Mouse (Mus musculus) hematopoietic stem cell, adult 5-6 weeks (primary cell): Measurements from ENCODE around the gene Tardbp. TPM values are rescaled to one million over a fixed set of nuclear protein-coding genes. Genes with fewer than 3 reads are reported as not detected.
A peak's percentile ranks its signal among the peaks of the same experiment; 100 is the strongest.

Experiments
- ATAC-seq, 2 experiments: fragments of 125-278 bp in 1 of 2; replicated peaks in 1 of 2; 2 replicates each; pipeline ENCODE4 v1.8.0; 2016 to 2017; ENCODE audit warnings: inconsistent platforms in 2 of 2, mild to moderate bottlenecking in 2 of 2, moderate number of reproducible peaks in 2 of 2, low read depth in 1 of 2, moderate TSS enrichment in 1 of 2; ENCODE audit not compliant: low FRiP score in 2 of 2, poor library complexity in 2 of 2, severe bottlenecking in 2 of 2, insufficient read depth in 1 of 2, low TSS enrichment in 1 of 2
- total RNA-seq: library from RNA; stranded (forward); fragments of 172-1452, 232-1000 nt; gene quantifications from 2 replicates; pipeline ENCODE4 v1.2.3, GENCODE M21; 2017

Tardbp gene
- 356 and 659 TPM in 2 replicates for total RNA-seq

DNA sequence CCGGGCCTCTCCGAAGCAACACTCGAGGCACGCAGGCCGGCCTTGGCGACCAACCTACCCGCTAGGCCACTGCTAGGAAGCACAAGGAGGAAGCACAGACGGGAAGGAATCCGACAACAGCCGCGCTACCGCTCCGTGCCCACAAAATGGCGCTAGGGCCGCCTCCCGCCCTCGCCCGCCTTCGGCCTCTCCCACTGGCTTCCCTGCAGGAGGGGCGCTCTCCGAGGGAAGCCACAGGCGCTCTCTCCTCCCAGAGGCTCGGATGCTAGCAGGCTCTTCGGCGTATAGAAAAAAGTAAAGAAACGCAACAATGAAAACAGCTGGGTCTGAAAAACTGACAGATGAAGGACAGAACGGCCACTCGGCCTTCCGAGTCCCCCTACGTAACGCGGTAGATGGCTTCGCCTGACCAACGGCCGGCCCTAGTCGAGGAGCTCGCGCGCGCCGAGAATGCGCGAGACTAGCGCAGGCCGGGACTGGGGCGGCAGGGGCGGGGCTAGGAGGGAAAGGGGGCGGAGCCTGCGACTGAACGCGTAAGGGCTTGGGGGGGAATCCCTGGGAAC, at the start of gene Tardbp:
Tardbp (minus strand) TSS at position 397 of the 563 bp plus-strand sequence.
- peak; percentile 94 to 96 for ATAC-seq

DNA sequence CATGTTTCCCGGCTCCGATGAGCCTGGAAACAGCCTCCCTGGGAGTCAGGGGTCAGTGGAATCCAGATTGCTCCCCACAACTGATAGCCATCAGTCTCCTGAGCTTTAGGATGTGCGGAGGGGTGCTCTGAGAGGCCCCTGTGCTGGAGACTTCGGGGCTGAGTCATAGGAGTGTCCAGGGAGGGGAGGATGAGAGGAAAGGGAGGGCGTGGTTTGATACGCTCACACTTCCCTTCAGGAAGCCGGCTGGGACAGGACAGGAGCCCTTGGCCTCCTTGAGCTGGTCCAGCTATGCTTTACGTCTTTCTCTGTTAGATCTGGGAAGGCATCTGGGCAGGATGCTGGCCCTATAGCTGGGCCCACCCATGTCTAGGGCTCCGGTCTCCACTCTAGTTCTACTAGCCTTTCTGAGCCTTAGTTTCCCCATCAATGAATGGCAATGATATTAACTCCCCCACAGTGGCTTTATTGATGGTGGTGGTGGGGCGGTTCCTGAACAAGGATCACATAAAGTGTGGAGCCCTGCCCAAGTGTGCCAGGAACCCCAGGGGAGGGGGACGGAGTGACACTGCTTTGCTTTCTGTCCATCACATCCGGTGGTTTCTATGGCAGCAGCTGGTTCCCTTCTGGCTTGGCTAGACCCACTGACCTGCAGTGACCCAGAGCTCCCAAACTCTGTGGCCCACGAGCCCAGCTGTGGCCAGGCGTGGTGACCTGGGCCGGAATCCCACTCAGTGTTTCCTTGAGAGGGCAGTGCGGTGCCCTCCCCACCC, 49.6 kb upstream of the Tardbp start:
- peak; percentile 48 to 51 for ATAC-seq

DNA sequence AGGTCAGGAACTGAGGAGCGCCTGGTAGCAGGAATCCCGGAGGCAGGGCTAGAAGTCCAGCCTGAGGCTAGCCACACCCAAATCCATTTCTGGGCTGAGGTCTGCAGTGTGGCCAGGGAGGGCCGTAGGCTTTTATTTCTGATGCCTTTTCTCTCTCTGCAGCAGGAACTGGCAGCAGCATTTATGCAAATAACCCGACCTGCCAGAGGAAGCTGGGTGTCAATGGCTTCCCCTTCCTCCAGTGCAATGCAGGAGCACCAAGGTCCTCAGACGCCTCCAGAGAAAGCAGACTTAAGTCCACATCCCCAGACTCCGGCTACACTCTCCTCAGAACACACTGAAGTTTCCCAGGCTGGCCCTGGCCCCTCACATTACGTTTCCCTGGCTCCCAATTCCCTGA, 48.2 kb upstream of the Tardbp start:
- peak in 1 of 2 experiments; percentile 32; a peak in 1 of 4 replicates for ATAC-seq

DNA sequence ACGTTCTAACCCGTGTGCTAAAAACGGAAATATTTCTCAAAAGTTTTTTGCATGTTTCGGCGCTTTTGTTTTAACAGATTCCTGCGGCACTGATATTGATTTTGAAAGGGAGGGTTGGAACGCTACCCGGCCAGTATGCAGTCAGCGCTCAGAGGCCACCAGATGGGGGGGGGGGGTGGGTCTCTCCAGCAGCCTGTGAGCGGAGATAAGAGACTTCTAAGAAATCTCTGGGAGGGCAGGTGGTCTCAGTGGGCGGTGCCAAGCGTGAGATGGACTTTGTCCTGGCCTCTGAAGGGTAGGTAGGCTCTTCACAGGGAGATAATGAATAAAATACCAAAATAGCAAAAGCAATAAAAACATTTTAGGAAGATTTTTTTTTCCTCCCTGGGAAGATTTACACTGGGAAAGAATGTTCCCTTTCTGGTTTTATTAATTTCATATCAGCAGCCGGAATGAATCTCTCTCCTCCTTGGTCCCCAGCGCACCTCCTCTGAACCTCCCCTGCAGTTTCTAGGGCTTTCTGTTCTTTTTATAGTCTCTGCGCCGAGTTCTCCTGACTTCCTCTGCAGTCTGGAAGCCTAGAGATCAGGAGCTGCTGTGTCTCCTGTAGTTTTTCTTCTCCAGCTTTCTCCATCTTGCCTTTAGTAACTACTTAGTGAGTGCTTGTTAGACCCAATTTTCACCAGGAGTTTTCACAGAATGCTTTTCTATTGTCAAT, 44.6 kb upstream of the Tardbp start:
- no peak for ATAC-seq

DNA sequence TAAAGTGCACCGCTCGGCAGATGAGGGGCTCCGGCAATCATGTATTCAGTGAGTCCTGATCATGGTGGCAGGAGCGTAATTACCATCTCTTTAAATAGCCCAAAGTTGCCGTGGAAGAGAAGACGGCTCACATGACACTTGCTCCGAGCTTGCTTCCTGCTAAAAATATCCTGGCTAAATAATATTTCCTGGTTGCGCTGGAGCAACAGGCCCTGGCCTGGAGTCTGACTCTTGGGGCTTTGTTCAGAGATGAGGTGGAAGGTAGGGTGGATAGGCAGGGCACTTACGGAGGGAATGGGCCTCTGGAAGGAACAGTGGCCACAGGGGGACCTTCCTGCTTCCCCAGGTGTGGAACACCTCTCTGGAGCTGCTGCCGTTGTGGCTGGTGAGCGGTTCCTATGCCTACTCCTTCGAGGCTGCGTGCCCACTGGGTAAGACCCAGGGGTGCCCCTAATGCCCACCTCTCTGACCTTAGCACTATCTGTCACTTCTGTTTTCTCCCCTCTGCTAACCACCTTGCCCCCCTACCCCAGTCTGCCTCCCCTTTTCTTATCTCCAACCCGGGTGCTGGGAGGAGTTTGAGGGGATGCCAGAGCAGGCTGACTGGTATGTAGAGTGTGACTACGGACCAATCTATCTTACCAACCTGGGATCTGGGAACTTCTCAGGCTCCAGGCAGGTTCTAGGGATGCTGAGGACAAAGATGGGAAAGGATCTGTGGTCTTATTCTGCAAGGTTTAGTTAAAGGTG, 40.4 kb upstream of the Tardbp start:
- ATAC-seq, result no peak

DNA sequence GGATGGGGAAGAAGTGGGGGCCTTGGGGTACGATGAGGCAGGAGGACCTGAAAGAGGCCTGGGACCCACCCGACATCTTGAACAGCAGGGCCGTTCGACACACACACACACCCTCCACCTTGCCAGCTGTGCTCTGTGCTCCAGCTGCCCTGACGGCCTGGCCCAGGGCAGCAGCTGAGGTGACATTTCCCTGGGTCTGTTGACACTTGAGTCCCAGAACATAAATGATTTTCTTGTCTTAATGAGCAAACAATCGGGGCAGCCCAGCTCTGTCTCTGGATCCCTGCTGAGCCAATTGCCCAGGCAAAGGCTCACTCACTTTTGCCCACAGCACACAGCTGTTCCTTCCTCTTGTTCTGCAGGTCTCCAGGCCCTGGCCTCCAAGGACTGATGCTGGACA, 37.2 kb upstream of the Tardbp start:
- ATAC-seq, result no peak

DNA sequence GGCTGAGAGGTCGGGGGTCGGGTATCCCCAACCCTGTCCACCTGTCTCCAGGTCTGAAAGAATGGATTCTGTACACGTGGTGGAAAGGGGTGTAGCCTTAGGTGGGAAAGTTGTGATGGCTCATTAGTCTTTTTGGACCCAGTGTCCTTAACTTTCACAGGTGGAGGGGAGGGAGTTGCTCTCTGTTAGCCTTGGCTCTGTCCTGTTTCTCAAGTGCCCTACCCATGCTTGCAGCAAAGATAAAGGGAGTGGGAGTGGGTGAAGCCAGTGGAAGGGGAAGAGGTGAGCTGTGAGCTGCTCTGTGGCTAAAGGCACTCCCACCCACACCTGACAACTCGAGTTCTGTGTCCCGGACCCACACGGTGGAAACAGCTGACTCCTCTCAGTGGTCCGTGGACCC, 36.5 kb upstream of the Tardbp start:
- ATAC-seq, result no peak

DNA sequence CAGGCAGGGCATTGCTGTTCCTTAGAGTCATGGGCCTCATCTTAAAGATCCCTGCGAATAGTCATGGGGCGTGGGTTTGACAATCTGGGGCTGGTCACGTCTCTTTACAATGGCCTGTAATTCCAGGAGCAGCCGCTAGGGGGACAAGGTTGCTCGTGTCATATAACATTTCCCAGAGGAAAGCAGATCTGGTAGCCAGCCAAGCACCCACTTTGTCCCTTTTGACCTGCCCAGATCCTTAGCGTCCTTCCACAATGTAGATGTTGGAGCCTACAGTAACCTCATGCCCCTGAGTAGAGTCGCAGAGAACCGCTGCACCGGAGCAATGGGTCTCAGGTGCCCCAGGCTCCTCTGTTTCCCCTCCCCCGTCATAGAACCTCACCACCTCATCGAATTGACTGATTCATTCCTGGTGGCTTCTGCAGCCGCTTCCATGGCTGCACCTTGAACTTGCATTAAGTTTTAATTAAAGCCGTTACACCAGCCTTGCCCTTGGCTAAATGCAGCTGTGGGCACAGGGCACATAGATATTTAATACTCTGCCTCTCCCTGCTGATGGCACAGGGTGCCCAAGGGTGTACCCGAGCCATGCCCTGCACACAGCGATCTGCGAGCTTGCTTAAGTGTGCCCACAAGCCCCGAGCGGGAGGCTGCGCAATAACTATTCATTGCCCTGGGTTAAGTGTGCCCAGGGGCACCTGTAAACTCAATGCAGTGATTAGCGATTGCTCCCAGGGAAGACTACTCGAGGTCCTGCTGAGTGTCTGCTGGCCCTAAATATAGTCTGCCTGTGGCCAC, 35.5 kb upstream of the Tardbp start:
- ATAC-seq, result peak; percentile 9 to 54; a peak in 1 of 4 replicates

DNA sequence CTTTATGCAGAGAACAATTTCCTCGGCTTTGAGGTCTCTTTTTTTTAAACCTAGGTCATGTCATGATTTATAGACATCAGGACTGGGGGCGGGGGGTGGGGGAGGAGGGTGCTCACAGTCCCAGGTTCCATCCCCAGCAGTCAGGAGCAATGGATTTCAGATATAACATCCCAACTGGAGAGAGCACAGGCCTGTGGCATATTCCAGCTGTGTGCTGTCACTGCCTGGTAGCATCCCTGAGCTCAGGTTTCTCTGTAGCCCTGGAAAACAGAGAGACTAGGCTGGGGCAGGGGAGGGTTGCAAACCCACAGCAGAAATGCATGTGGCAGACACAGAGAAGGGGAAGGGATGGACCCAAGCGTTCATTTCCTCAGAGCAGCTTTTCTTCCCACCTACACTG, 33.4 kb upstream of the Tardbp start:
- ATAC-seq, result no peak

DNA sequence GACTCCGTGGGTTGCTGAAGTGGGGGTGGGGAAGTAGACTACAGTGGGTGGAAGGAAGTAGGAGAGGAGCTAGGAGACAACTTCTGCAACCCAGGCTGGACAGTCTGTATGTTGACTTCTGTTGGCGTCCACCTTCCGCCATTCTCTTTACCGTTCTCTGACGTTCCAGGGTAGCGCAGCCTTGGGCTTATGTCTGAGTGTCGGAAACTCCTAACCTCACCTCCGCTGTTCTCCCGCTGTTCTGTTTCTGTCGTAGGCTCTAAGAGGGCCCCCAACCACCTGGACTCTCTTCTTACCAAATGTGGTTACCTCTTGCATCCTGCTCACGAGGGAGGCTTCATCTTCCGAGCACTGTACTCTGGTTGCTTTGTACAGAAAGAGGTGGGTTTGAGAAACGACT, 31.0 kb upstream of the Tardbp start:
- no peak for ATAC-seq

DNA sequence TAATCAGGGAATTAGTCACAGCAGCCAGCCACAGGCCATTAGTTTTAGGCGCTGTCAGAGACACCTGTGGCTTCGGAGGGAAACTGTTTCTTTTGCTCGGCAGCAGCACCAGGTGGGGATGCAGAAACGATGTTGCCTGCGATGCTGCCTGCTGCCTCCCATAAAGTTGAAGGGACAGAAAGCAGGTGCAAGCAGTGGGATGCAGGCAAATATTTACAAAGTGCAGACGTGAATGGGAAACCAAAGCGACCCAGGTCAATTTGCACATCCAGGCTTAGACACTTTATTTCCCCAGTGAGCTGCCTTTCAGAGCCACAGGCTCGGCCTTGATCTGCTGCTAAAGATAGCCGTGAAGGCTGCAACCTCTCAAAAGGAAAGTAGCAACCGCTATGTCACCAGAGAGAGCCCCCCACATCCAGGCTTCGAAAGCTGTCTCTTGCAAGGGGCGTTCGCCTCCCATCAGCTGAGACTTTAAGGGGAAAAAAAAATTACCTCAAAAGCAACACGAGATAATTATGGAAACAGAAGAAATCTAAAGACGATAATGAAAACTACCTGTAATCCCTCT, 30.0 kb upstream of the Tardbp start:
- ATAC-seq, result no peak

DNA sequence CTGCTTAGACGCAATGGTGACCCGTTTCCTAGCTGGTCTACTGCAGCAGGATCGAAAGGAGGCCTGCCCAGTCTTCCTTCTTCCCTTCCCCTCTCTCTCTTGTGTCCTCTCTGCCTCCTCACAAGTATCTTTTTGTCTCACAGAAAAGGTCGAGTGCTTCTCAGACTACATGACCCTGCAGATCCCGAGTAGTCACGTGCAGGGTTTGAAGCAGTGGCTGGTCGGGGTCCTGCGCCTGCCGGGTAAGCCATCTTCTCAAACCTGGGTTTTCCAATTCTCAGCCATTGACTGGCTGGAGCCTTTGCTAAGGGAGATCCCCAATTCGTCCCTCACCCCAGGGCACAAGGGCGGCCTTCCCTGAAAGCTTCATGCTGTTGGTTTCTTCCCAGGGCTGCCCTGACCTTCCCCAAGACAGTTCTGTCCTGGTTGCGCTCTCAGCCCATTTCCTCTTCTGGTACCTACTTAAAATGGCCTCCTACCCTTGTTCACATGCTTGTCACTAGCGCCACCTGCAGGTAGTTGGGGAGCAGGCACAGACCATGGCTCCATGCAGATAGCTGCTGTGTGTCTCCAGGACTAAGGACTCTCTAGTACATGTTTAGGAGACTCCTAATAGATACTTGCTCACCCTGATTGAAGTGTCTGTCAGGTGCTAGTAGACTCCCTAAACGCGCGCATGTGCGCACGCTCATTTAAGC, 28.0 kb upstream of the Tardbp start:
- peak; percentile 22 to 42; a peak in 2 of 4 replicates for ATAC-seq

DNA sequence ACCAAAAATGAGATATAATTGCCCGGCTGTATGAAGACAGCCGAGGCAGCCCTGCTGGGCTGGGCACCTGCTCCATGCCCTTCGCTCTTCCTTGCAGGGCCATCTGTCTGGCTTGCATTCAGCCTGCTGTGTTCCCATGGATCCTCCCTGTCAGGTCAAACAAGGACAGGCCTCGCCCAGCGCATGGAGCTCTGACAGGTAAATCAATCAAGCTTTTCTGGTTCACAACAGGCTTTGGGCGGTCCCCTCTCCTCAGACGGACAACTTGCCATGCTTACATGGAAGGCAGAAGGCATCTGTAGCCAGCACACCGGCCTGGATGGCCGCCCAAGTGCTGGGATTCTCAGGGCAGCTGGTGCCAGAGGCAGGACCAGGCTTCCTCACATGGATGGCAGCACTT, 24.2 kb upstream of the Tardbp start:
- no peak for ATAC-seq

DNA sequence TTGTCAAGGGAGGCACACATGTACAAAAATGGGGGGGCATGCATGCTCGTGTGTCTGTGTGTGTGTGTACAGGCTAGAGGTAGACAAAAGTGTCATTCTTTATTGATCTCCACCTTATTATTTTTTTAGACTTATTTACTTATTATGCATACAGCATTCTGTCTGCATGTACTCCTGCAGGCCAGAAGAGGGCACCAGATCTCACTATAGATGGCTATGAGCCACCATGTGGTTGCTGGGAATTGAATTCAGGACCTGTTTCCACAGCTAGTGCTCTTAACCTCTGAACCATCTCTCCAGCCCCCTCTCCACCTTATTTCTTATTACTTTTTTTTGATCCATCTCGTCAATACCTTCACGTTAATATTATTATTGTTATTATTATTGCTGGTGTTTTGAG, 22.5 kb upstream of the Tardbp start:
- no peak for ATAC-seq

DNA sequence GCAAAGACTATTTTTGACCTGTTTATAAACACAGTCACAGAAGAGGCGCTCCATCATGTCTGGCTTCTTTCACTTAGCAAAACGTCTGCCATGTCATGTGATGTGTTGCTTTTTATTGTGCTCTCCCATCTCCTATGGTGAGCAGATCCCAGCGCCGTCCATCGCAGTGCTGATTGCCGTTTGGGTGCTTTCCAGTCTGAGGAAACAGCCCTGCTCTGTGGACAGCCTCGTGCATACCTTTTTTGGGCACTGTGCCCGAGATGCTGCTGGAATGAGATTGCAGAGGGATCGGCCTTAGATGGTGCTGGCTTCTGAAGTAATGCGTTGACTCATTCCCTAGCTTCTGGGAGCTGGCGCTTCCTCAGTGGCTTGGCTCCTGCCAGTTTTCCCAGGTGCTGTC, 19.8 kb upstream of the Tardbp start:
- ATAC-seq, result no peak

DNA sequence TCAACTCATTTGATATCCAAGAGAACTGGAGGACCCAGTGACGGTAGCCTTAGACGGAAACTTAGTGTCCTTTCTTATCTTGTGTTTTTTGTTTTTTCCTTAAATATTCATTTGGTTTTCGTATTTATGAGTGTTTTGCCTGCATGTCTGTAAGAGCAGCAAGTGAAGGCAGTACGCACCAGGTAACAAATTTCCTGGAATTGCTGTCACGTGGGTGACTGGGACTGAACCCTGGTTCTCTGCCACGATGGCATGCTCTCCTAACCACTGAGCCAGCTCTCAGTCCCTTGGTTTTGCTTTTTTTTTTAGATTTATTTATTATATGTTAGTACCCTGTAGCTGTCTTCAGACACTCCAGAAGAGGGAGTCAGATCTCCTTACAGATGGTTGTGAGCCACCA, 18.1 kb upstream of the Tardbp start:
- ATAC-seq, result no peak
